Mouse (Mus musculus): Measurements from ENCODE around the gene Nfatc4. TPM values are rescaled to one million over a fixed set of nuclear protein-coding genes. Genes with fewer than 3 reads are reported as not detected.

Nfatc4 gene
- polyA plus RNA-seq, 1 experiment, result 2.7 TPM

DNA sequence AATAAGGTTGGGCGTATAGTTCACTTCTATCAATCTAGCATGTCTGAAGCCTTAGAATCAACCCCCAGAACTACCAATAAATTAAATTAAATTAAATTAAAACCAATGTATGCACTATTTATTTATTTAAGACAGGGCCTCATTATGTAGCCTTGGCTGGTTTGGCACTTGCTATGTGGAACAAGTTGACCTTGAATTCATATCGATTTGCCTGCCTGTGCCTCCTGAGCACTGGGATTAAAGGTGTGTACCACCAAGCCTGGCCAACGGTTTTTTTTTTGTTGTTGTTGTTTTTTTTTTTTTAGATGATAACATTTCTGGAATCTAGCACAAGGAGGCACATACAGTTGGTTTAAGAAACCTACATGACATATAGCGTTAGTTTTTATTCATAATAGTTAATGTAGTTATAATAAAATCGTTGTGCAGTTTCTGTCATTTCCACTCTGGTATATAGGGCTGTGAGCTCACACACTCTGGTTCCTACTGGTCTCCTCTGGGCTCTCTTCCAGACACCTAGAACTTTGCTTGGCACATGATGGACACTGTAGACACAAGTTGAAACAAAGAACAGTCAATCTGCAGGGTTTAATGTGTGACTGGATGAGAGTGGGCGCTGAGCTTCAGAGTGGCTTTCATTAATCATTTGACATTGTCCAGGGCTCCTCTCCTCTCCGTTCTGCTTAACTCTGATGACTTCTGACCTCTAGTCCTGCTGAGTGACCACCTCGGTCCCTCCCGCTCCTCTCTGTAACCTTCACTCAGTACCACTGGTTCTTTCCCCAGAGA, 22.8 kb downstream of the Nfatc4 start:
- TF ChIP-seq POLR2A (IDR thresholded peaks at IDR 0.05; ENCODE audit: control insufficient read depth, extremely low read depth, insufficient read depth, low read length, poor library complexity), result no peak
- no peak for TF ChIP-seq CTCF (IDR thresholded peaks at IDR 0.05; ENCODE audit: borderline replicate concordance, control insufficient read depth, extremely low read depth, insufficient read depth, low read length, poor library complexity)
- Histone ChIP-seq H3K4me3 (ENCODE audit: control insufficient read depth, insufficient read depth, low read length) (no peak overlapping the region), H3K36me3 (ENCODE audit: control insufficient read depth, insufficient read depth, low read length) (no peaks in the 10 kb centered on the region), H3K27me3 (ENCODE audit: control insufficient read depth, insufficient read depth, low read length) (no peaks in the 10 kb centered on the region), H3K27ac (ENCODE audit: control insufficient read depth, insufficient read depth, low read length) (no peak overlapping the region), H3K4me1 (replicated peaks; ENCODE audit: control insufficient read depth, insufficient read depth, low read length) (no peaks in the 10 kb centered on the region)
- WGBS, result 93% methylated on average over 9 of the region's 9 CpGs
- DNase-seq, result no peak

DNA sequence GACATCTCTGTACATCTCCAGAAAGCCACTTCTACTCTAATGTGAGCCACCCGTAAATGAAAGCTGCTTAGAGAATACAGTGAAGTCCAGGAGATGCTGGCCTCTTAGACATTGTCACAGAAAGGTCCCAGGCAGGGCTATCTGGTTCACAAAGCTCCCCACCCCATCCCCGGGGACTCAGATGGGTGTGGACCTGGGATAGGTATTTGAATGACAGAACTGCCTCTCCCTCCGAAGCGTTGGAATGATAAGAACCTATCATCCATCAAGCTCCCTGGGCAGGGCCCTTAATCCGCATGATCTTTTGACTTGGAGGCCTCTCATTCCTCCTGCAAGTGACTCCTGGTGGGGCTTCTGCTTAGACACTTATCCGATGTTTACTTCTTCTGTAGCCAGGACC, 27.9 kb downstream of the Nfatc4 start:
- WGBS, result 92% methylated on average over 6 of the region's 6 CpGs

DNA sequence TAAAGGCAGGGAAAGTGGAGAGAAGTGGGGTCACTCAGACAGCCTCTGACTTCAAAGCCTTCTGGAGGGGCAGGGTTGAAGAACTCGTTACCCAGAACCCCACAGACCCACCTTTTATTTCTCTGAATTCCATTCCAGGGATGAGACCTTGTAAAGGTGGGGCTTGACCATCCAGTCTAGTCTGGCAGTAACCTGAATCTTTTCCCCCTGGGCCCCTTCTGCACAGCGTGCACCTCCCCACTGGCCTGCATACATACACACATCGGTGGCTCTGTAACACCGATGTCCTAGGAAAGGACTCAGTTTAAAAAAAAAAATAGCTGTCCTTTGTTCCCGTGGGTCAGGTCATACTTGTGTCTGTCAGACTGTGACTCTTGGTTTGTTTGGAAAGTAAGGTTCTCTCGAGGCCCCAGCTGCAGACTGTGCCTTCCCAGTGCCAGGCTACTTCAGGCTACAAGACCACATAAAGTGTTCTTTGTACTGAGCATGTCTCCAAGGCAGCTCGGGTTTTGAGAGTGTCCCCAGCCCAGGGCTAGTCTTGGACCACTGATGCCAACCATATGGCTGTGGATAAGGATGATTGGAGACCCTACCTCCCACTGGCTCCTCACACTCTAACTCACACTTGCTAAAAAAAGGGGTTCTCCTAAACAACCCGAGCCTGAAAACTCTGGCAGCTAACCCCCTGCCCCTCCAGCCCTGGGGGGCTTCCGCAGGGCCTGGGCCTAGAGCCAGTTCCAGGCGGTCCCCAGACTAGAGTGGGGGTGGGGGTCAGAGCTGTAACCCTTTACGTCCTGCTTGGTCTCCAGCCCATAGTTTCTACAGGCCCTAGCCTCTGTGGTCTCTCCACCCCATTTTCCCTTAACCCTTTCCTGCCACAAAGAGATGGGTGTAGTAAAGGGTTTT, 30.0 kb downstream of the Nfatc4 start:
- 47% methylated on average over 11 of the region's 11 CpGs for WGBS
- no peak overlapping the region for H3K27ac ChIP-seq (ENCODE audit: control insufficient read depth, insufficient read depth, low read length)

More for the DNA sequence above, 27.9 kb downstream of the Nfatc4 start:
- TF ChIP-seq CTCF (IDR thresholded peaks at IDR 0.05; ENCODE audit: borderline replicate concordance, control insufficient read depth, extremely low read depth, insufficient read depth, low read length, poor library complexity) (no peak), POLR2A (IDR thresholded peaks at IDR 0.05; ENCODE audit: control insufficient read depth, extremely low read depth, insufficient read depth, low read length, poor library complexity) (no peak)
- Histone ChIP-seq H3K27me3 (ENCODE audit: control insufficient read depth, insufficient read depth, low read length) (no peaks in the 10 kb centered on the region), H3K27ac (ENCODE audit: control insufficient read depth, insufficient read depth, low read length) (no peak overlapping the region), H3K4me1 (replicated peaks; ENCODE audit: control insufficient read depth, insufficient read depth, low read length) (peaks cover 17% of the 10 kb centered on the region), H3K36me3 (ENCODE audit: control insufficient read depth, insufficient read depth, low read length) (no peaks in the 10 kb centered on the region), H3K4me3 (ENCODE audit: control insufficient read depth, insufficient read depth, low read length) (no peak overlapping the region)
- DNase-seq, result no peak

DNA sequence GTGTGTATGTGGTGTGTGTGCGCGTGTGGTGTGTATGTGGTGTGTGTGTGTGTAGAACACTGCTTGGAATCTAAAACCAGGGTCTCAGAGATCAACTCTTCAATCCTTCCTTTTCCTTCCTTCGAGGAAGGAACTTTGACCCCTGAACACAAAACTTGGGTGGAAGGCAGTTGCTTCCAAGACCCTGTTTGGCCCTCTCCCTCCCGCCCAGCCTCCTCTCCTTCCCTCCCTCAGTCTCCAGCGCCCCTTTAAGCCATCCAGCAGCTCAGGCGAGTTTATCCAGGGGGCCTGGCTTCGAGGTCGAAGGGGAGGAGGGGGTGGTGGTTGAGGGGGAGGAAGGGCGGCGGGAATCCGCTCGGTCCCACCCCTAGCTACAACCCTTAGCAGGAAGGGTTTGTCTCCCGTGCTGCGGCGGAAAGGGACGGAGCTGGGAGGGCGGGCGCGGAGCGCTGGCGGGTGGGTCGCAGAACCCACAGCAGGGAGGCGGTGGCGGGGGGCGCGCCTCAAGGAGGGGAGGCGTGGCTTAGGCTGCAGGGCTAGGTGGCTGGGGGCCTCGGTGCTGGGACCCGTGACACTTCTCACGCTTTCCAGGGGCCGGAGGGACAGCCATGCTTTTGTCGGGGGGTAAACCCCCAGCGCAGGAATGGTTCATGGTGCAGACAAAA, 30.8 kb downstream of the Nfatc4 start, which contains the start of gene Nynrin:
Nynrin (plus strand) TSS at position 390 of the 665 bp plus-strand sequence.
- Histone ChIP-seq H3K27ac (ENCODE audit: control insufficient read depth, insufficient read depth, low read length) (peak within 1 kb of the TSS; percentile 7; the same call in 1 of the 2 replicates), H3K4me3 (ENCODE audit: control insufficient read depth, insufficient read depth, low read length) (peak within 1 kb of the TSS; percentile 59), H3K27me3 (ENCODE audit: control insufficient read depth, insufficient read depth, low read length) (no peaks in the 10 kb centered on the region), H3K4me1 (replicated peaks; ENCODE audit: control insufficient read depth, insufficient read depth, low read length) (peaks cover 17% of the 10 kb centered on the region), H3K36me3 (ENCODE audit: control insufficient read depth, insufficient read depth, low read length) (no peaks in the 10 kb centered on the region)
- DNase-seq, result peak; percentile 78
- WGBS, result 8% methylated on average over 33 of the region's 33 CpGs
- TF ChIP-seq CTCF (IDR thresholded peaks at IDR 0.05; ENCODE audit: borderline replicate concordance, control insufficient read depth, extremely low read depth, insufficient read depth, low read length, poor library complexity), result no peak
- TF ChIP-seq POLR2A (IDR thresholded peaks at IDR 0.05; ENCODE audit: control insufficient read depth, extremely low read depth, insufficient read depth, low read length, poor library complexity), result no peak

More for the DNA sequence above, 30.0 kb downstream of the Nfatc4 start:
- TF ChIP-seq CTCF (IDR thresholded peaks at IDR 0.05; ENCODE audit: borderline replicate concordance, control insufficient read depth, extremely low read depth, insufficient read depth, low read length, poor library complexity), result no peak
- TF ChIP-seq POLR2A (IDR thresholded peaks at IDR 0.05; ENCODE audit: control insufficient read depth, extremely low read depth, insufficient read depth, low read length, poor library complexity), result no peak
- Histone ChIP-seq H3K36me3 (ENCODE audit: control insufficient read depth, insufficient read depth, low read length) (no peaks in the 10 kb centered on the region), H3K4me3 (ENCODE audit: control insufficient read depth, insufficient read depth, low read length) (no peak overlapping the region), H3K27me3 (ENCODE audit: control insufficient read depth, insufficient read depth, low read length) (no peaks in the 10 kb centered on the region), H3K4me1 (replicated peaks; ENCODE audit: control insufficient read depth, insufficient read depth, low read length) (peaks cover 17% of the 10 kb centered on the region)
- no peak for DNase-seq

DNA sequence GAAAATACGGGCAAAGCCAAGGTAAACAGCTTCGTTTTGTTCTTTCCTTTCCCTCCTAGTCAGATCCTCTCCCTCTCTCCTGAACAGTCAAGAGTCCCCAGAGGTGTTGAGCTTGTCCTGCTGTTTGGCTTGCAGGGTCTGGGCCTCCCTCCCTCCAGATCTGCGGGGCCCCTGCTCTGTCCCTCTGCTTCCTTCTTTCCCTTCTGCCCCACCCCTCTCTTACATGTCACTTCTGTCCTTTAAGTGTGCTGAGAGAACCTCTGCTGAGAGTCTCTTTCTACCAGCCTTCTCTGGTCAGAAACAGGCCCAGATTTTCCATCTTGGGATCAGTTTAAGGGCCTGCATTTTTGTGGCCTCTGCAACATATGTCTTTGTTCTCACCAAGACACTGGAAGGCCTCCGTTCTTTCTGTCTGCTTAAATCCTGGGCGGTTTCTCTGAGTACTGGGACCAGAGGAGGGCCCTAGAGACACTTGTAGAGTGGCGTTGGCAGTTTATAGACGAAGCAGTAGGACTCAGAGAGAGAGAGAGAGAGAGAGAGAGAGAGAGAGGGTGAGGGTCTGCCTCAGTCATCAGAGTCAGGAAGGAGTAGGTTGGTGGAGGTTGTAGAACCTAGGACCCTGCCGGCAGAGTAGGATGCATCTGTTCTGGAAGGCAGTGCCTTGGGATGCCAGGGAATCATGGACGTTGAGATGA, 31.6 kb downstream of the Nfatc4 start:
- Histone ChIP-seq H3K36me3 (ENCODE audit: control insufficient read depth, insufficient read depth, low read length) (no peaks in the 10 kb centered on the region), H3K4me1 (replicated peaks; ENCODE audit: control insufficient read depth, insufficient read depth, low read length) (peaks cover 17% of the 10 kb centered on the region), H3K27me3 (ENCODE audit: control insufficient read depth, insufficient read depth, low read length) (no peaks in the 10 kb centered on the region), H3K4me3 (ENCODE audit: control insufficient read depth, insufficient read depth, low read length) (peak overlapping the region; percentile 59), H3K27ac (ENCODE audit: control insufficient read depth, insufficient read depth, low read length) (peak overlapping the region; percentile 7; the same call in 1 of the 2 replicates)
- DNase-seq, result no peak
- TF ChIP-seq CTCF (IDR thresholded peaks at IDR 0.05; ENCODE audit: borderline replicate concordance, control insufficient read depth, extremely low read depth, insufficient read depth, low read length, poor library complexity) (no peak), POLR2A (IDR thresholded peaks at IDR 0.05; ENCODE audit: control insufficient read depth, extremely low read depth, insufficient read depth, low read length, poor library complexity) (no peak)
- WGBS, result 14% methylated on average over 9 of the region's 9 CpGs

All from thymus, adult 2 months (tissue).